Mouse (Mus musculus): ENCODE results near the gene Mmd. TPM values are rescaled to one million over a fixed set of nuclear protein-coding genes. Genes with fewer than 3 reads are reported as not detected.

Gene Mmd
- polyA plus RNA-seq, 3 experiments from 2014 or later: 29.9 to 31.2 (median 30.7) TPM

- ATAC-seq: no peak
Observed at GRCm38 (mm10) chr11:90284079-90284478, 34.8 kb downstream of the Mmd start.

GRCm38 (mm10) chr11:90284623-90285022 lies 35.4 kb downstream of the Mmd start:
- no peak for ATAC-seq

DNA sequence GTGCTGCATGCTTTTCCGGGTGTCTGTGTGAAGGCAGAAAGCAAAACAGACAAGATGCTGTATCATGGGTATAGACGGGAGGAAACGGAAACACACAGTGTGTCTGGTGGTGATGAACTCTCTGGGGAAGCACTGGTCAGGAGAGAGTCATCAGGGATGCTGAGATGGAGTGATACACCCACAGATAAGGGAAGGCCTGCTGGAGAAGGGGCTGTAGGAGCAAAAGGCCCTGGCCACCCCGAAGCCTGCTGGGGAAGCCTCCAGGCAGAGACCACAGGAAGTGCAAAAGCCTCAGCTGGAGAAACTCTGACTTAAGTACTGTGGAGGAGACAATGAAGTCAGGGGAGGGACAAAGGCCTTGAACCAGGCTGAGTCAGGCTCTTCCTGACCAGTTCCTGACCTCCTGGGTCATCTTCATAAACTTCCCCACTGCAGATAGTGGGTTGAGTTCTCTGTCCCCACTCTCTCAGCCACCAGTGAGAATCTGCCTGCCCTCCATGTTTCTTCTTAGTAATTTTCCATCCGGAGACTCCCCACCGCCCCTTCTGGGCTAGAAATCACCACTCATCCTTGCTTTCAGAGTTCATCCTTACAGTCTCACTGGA lies 37.4 kb downstream of the Mmd start:
- ATAC-seq: no peak

GRCm38 (mm10) chr11:90291156-90291555 lies 41.9 kb downstream of the Mmd start:
- no peak for ATAC-seq

- ATAC-seq: no peak
Observed at GRCm38 (mm10) chr11:90292766-90293165, 43.5 kb downstream of the Mmd start.

DNA sequence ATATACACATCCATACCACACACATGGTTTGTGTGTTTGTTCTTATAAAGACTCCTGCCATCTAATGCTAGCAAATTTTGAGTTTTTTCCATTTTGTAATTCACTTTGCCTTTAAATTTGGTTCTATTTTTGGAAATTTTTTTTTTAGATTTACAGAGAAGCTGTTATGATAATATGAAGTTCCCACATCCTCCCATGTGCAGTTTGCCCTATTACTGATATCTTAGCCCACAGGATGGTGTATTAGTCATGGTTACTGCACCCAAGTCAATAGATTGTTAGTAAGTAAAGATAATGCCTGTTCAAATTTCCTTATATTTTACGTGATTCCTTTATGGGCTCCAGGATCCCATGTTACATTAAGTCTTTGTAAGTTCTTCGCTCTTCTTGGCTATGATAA lies 45.4 kb downstream of the Mmd start:
- no peak for ATAC-seq

GRCm38 (mm10) chr11:90306067-90306466 lies 56.8 kb downstream of the Mmd start:
- no peak for ATAC-seq

GRCm38 (mm10) chr11:90306993-90307392 lies 57.7 kb downstream of the Mmd start:
- ATAC-seq: no peak

DNA sequence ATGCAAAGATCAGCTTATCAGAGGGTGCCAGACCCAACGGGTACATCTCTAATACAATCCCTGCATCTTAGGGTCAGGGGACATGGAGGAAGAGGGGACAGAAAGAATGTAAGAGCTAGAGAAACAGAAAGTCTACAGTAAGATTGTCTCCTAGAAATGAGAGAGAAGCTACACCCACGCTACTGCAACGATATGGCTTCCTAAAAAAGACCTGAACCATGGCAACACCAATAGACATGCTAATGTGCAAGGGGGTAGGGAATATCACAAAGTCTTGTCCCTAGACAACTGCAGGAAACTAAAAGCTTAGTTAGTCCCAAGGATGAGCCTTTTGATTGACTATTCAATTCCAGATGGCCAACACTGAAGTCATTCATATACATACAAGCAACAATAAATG lies 65.3 kb downstream of the Mmd start:
- no peak for ATAC-seq

GRCm38 (mm10) chr11:90317482-90317881 lies 68.2 kb downstream of the Mmd start:
- no peak for ATAC-seq

- no peak for ATAC-seq
Observed at GRCm38 (mm10) chr11:90320922-90321321, 71.7 kb downstream of the Mmd start.

GRCm38 (mm10) chr11:90324597-90324996 lies 75.3 kb downstream of the Mmd start:
- ATAC-seq: no peak

DNA sequence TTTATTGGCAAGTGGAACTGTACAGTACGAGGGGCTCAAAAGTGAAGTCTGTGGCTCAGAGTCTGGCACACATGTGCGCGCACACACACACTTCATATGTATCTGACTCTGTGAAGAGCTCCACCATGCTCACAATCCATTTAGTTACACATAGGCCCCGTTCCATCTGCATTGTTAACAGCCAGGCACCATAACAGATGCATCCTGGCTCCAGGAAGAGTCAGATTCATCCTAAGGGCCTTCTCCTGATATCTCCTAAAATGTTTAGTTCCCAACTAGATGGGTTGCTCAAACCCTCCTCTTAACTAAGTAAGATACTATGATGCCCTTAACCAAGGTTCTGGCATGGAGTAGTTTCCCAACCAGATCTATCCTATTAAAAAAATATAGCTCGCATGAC lies 76.9 kb downstream of the Mmd start:
- ATAC-seq: no peak

- ATAC-seq: no peak
Observed at GRCm38 (mm10) chr11:90326836-90327235, 77.6 kb downstream of the Mmd start.

Other genes with a start within 250 kb of the Mmd start
- gene Pctp, start 246.6 kb upstream of the Mmd start, polyA plus RNA-seq (2017; shearing (Covaris generic)): 1 to 10 TPM; 6.8 to 8.6 (median 7.5) TPM
- gene Tmem100, start 219.1 kb upstream of the Mmd start, polyA plus RNA-seq (2017; shearing (Covaris generic)): not detected
- 1 to 10 TPM; 6.1 to 7.8 (median 7.5) TPM for gene Gm45716, start 61.8 kb upstream of the Mmd start, polyA plus RNA-seq (2017; shearing (Covaris generic))
- gene Hlf, start 141.4 kb downstream of the Mmd start, polyA plus RNA-seq (2017; shearing (Covaris generic)): 1 to 10 TPM; 1.5 to 2.4 (median 1.5) TPM

Data from inflammation-experienced regulatory T-cells, adult 6 months (primary cell).